Mouse (Mus musculus) cerebral cortex, adult 2 months (tissue): ENCODE measurements around the gene Itpr2.

Experiments used
- WGBS: fragments of 180-500 bp; shearing (Covaris S2); methylation state at CpG from one replicate; pipeline ENCODE4 v1.1.7; 2018; 5-methylcytosine and 5-hydroxymethylcytosine counted together

The Itpr2 gene

GRCm38 (mm10) chr6:146504459-146504858, 2.4 kb upstream of the Itpr2 start:
- 91% methylated on average over 2 of the region's 2 CpGs for WGBS

- 72% methylated on average over 3 of the region's 3 CpGs for WGBS
These were observed 833 bp upstream of the Itpr2 start for GRCm38 (mm10) chr6:146502856-146503255.

GRCm38 (mm10) chr6:146501316-146501865, 632 bp downstream of the Itpr2 start:
- 24% methylated on average over 30 of the region's 30 CpGs for WGBS

- WGBS = 78% methylated on average over 5 of the region's 5 CpGs
These were observed 1.3 kb downstream of the Itpr2 start for GRCm38 (mm10) chr6:146500771-146501170.

GRCm38 (mm10) chr6:146500206-146500605, 1.8 kb downstream of the Itpr2 start:
- 67% methylated on average over 6 of the region's 6 CpGs for WGBS

GRCm38 (mm10) chr6:146499566-146499965, 2.5 kb downstream of the Itpr2 start:
- 85% methylated on average over 4 of the region's 4 CpGs for WGBS

GRCm38 (mm10) chr6:146498416-146498815, 3.6 kb downstream of the Itpr2 start:
- WGBS = 86% methylated on average over 3 of the region's 3 CpGs

- WGBS = 76% methylated on average over 4 of the region's 4 CpGs
These were observed 4.2 kb downstream of the Itpr2 start for GRCm38 (mm10) chr6:146497866-146498265.

- 82% methylated on average over 3 of the region's 3 CpGs for WGBS
These were observed 4.6 kb downstream of the Itpr2 start for GRCm38 (mm10) chr6:146497435-146497834.

GRCm38 (mm10) chr6:146491680-146492079, 10.3 kb downstream of the Itpr2 start:
- 90% methylated on average over 2 of the region's 2 CpGs for WGBS

- WGBS = 93% methylated on average over 9 of the region's 9 CpGs
These were observed 11.5 kb downstream of the Itpr2 start for GRCm38 (mm10) chr6:146490416-146490960.

- WGBS = 74% methylated on average over 6 of the region's 6 CpGs
These were observed 12.2 kb downstream of the Itpr2 start for GRCm38 (mm10) chr6:146489841-146490240.

GRCm38 (mm10) chr6:146488749-146489148, 13.3 kb downstream of the Itpr2 start:
- WGBS = 79% methylated on average over 3 of the region's 3 CpGs

- 66% methylated on average over 9 of the region's 9 CpGs for WGBS
These were observed 14.9 kb downstream of the Itpr2 start for GRCm38 (mm10) chr6:146487079-146487478.

GRCm38 (mm10) chr6:146486073-146486472, 15.9 kb downstream of the Itpr2 start:
- WGBS = 65% methylated on average over 4 of the region's 4 CpGs

GRCm38 (mm10) chr6:146481441-146481840, 20.6 kb downstream of the Itpr2 start:
- WGBS = 20% methylated on average over 6 of the region's 6 CpGs

- WGBS = 76% methylated on average over 3 of the region's 3 CpGs
These were observed 21.1 kb downstream of the Itpr2 start for GRCm38 (mm10) chr6:146480925-146481324.

- 67% methylated on average over 5 of the region's 5 CpGs for WGBS
These were observed 22.9 kb downstream of the Itpr2 start for GRCm38 (mm10) chr6:146478888-146479683.

GRCm38 (mm10) chr6:146476865-146477264, 25.2 kb downstream of the Itpr2 start:
- 91% methylated on average over 1 of the region's 1 CpGs for WGBS

GRCm38 (mm10) chr6:146474166-146474565, 27.9 kb downstream of the Itpr2 start:
- 70% methylated on average over 4 of the region's 4 CpGs for WGBS

- 47% methylated on average over 6 of the region's 6 CpGs for WGBS
These were observed 28.6 kb downstream of the Itpr2 start for GRCm38 (mm10) chr6:146473216-146473955.

- WGBS = 93% methylated on average over 4 of the region's 4 CpGs
These were observed 31.6 kb downstream of the Itpr2 start for GRCm38 (mm10) chr6:146470378-146470777.
